Mouse (Mus musculus) hindbrain, embryonic 14.5 days (tissue): ENCODE data around the gene Wsb2. TPM values are rescaled to one million over a fixed set of nuclear protein-coding genes. Genes with fewer than 3 reads are reported as not detected.

ENCODE experiments used
- ATAC-seq: fragments of 200-750 bp; cut with Nextera tagmentation; 2 replicates; pipeline ENCODE4 v1.8.0; 2017; ENCODE audit warnings: moderate number of reproducible peaks, mild to moderate bottlenecking, moderate TSS enrichment, moderate library complexity; ENCODE audit not compliant: low FRiP score
- DNase-seq: peaks from one replicate; pipeline ENCODE4 v3.0.0-alpha.2; 2015; ENCODE audit warnings: low spot score
- H3K27ac ChIP-seq: fragments of 300-500 bp; sonication (generic); 2 replicates; pipeline ENCODE4 v1.5.1; 2014; ENCODE audit warnings: mild to moderate bottlenecking, moderate library complexity
- H3K27me3 ChIP-seq: fragments of 300-500 bp; sonication (generic); 2 replicates; pipeline ENCODE4 v1.6.1; 2014; ENCODE audit warnings: mild to moderate bottlenecking, low read length, mixed read lengths; ENCODE audit not compliant: control insufficient read depth, insufficient read depth
- H3K36me3 ChIP-seq: fragments of 300-500 bp; sonication (generic); replicated peaks from 2 replicates; pipeline ENCODE4 v1.6.1; 2014; ENCODE audit not compliant: control insufficient read depth, insufficient read depth
- H3K4me1 ChIP-seq: fragments of 300-500 bp; sonication (generic); replicated peaks from 2 replicates; pipeline ENCODE4 v1.6.1; 2014; ENCODE audit warnings: antibody characterized with exemption, low read length, mixed read lengths; ENCODE audit not compliant: control insufficient read depth, insufficient read depth
- H3K4me2 ChIP-seq: fragments of 300-500 bp; sonication (generic); replicated peaks from 2 replicates; pipeline ENCODE4 v1.6.1; 2014; ENCODE audit warnings: mild to moderate bottlenecking, moderate library complexity
- H3K4me3 ChIP-seq: fragments of 300-500 bp; sonication (generic); replicated peaks from 2 replicates; pipeline ENCODE4 v1.5.1; 2014; ENCODE audit warnings: mild to moderate bottlenecking, low read length
- H3K9ac ChIP-seq: fragments of 300-500 bp; sonication (generic); 2 replicates; pipeline ENCODE4 v1.6.1; 2014
- H3K9me3 ChIP-seq: fragments of 300-500 bp; sonication (generic); 2 replicates; pipeline ENCODE4 v1.6.1; 2016; ENCODE audit warnings: low read length; ENCODE audit not compliant: control insufficient read depth
- WGBS: fragments of 180-500 bp; shearing (Covaris S2); extraction: QIAGEN DNeasy Blood & Tissue Kit; methylation state at CpG from one replicate; pipeline ENCODE4 v1.1.7; 2014; 5-methylcytosine and 5-hydroxymethylcytosine counted together
- polyA plus RNA-seq: library from polyadenylated mRNA; unstranded; fragments of >200 nt; fragmentation: Nextera tagmentation; extraction: Ambion mirVana; gene quantifications from 2 replicates; pipeline ENCODE4 v1.2.1, GENCODE M21; 2014

Gene Wsb2
- polyA plus RNA-seq, 1 experiment from 2014 or later = 292 TPM

DNA sequence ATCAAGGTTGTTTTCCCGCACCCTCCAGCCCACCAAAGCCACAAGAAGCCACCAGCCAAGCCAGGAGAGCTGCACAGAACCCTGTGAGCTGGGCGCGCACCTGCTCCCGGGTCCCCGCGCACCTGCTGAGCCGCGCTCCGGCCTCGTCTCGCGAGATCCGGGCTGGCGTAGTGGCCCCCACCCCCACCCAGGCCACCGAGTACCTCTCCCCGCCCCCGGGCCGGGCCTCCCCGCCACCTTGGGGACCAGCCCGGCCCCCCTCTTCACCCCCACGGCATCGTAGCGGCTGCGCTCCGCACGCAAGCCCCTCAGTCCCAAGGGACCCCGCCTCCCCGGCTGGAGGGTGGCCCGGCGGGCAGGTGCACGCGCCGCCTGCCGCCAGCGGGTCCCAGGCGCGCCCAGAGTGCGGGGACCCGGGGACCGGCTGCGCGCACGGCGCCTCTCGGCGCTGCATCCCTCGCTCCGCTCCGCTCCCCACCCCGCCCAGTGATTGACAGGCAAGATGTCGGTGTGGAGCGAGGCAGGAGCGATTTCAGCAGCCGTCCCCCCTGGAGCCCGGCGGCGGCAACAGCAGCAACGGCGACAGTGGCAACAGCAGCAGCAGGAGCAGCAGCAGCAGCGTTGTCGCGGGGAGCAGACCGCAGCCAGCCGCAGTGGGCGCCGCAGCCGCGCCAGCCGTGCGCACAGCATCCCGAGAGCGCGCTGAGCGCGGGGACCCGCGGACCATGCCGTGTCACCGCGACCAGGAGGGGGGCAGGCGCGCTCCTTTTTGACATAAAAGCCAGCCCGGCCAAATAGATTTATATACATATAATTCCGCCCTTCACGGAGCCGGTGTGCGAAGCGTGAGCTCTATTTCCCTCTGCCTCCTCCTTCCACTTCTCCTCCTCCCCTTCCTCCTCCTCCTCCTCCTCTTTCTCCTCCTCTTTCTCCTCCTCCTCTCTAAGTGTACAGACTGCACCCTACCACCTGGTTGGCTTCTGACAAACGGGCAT lies 56.7 kb downstream of the Wsb2 start, which contains the start of gene Ksr2:
Ksr2 (plus strand) TSS at position 494 of the 995 bp plus-strand sequence.
- Histone ChIP-seq H3K4me1 (peaks cover 16% of the 10 kb centered on the region; the same call in 1 of the 2 replicates), H3K27ac (peak within 1 kb of the TSS; percentile 99), H3K4me2 (peak within 1 kb of the TSS; percentile 74), H3K9ac (peak within 1 kb of the TSS; percentile 86), H3K36me3 (no peaks in the 10 kb centered on the region), H3K9me3 (no peaks in the 10 kb centered on the region), H3K27me3 (no peaks in the 10 kb centered on the region), H3K4me3 (peak within 1 kb of the TSS; percentile 74)
- DNase-seq = peak; percentile 75
- ATAC-seq = peak; percentile 87
- under 1% methylated on average over 79 of the region's 89 CpGs for WGBS

DNA sequence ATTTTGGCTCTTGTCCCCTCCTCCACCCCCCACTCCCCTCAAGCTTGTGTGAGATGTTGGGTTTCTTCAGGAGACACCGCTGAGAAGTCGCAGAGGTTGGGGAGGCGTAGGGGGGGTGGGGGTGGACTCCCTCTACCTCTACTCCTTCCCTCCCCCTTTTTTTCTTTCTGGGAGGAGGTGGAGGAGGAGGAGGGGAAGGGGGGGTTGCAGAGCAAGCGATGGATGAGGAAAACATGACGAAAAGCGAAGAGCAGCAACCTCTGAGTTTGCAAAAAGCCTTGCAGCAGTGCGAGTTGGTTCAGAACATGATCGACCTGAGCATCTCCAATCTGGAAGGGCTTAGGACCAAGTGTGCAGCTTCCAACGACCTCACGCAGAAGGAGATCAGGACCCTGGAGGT lies 57.5 kb downstream of the Wsb2 start:
- Histone ChIP-seq H3K36me3 (no peaks in the 10 kb centered on the region), H3K4me1 (peaks cover 16% of the 10 kb centered on the region; the same call in 1 of the 2 replicates), H3K9ac (peak overlapping the region; percentile 86), H3K4me3 (peak overlapping the region; percentile 74), H3K4me2 (peak overlapping the region; percentile 74), H3K27me3 (no peaks in the 10 kb centered on the region), H3K9me3 (no peaks in the 10 kb centered on the region), H3K27ac (peak overlapping the region; percentile 99)
- peak; percentile 33 for DNase-seq
- under 1% methylated on average over 10 of the region's 10 CpGs for WGBS
- peak; percentile 18; the same call in 1 of the 2 replicates for ATAC-seq

DNA sequence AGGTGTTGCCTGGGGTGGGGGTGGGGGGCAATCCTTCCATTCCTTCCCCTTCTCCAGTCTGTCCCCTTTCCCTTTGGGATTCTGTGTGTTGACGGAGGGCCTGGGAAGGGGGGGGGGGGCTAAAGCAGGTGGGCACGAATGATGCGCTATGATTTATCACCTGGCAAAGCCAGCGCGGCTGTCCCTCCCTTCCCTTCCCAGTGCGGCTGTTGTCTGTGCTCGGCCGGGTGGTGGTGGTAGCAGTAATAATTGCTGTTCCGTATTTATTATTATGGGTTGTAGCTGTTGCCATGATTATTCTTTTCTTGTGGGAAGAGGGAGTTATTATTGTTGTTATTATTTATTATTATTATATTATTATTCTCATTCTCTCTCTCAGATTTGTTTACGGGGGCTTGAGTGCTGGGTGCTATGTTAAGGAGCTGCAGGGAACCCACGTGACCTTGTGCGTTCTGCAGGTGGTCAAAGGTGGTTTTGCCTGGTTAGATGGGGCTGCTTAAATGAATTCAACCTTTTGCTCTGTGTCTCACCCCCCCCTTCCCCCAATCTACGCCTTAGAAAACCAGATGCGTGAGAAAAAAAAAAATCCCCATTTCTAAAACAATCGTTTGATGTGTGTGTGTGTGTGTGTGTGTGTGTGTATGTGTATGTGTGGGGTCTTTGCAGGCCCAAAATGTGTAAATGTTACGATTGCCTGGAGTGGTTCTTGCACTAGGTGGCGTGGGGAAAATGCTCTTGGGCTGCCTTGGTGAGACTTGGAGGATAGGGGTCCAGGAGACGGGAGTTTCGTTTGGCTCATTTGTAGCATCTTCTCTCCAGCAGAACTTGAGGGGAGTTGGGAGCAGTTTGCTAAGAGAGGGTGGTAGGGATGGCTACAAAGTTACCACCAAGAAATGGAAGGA lies 58.2 kb downstream of the Wsb2 start:
- Histone ChIP-seq H3K9ac (peak overlapping the region; percentile 86), H3K27me3 (no peaks in the 10 kb centered on the region), H3K36me3 (no peaks in the 10 kb centered on the region), H3K9me3 (no peaks in the 10 kb centered on the region), H3K4me2 (peak overlapping the region; percentile 74), H3K27ac (peak overlapping the region; percentile 99), H3K4me1 (peaks cover 16% of the 10 kb centered on the region; the same call in 1 of the 2 replicates), H3K4me3 (peak overlapping the region; percentile 74)
- peak; percentile 32 for DNase-seq
- 0 out of 2 replicates have a peak, but pooled peaks have one; percentile 8 for ATAC-seq
- 18% methylated on average over 17 of the region's 19 CpGs for WGBS

DNA sequence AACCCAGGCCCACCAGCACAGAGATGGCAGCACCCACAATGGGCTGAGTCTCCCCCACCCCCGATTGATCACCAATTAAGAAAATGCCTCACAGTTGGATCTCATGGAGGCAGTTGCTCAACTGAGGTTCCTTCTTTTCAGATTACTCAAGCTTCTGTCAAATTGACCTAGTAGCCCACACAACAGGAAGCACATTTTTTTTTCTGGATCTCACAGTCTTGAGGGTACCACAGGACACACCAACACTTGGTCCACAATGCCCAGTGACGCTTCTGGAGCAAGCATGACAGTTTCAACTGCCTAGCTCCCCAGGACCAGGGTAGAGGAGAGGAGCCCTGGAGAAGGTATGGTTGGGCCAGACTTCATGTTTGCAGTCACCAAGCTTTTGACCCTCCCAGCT lies 60.3 kb downstream of the Wsb2 start:
- 81% methylated on average over 2 of the region's 2 CpGs for WGBS

More for the DNA sequence above, 60.3 kb downstream of the Wsb2 start:
- Histone ChIP-seq H3K4me3 (no peak overlapping the region), H3K27ac (no peak overlapping the region), H3K9ac (no peak overlapping the region), H3K4me1 (peaks cover 16% of the 10 kb centered on the region; the same call in 1 of the 2 replicates), H3K9me3 (no peaks in the 10 kb centered on the region), H3K4me2 (no peak overlapping the region), H3K36me3 (no peaks in the 10 kb centered on the region), H3K27me3 (no peaks in the 10 kb centered on the region)
- no peak for ATAC-seq
- DNase-seq = no peak

Other genes starting within 250 kb of the Wsb2 start
- 52.8 and 58.4 TPM in 2 replicates for gene Suds3, start 241.2 kb upstream of the Wsb2 start, polyA plus RNA-seq
- 50.4 and 62.3 TPM in 2 replicates for gene Taok3, start 237.2 kb upstream of the Wsb2 start, polyA plus RNA-seq
- 1,042 and 1,087 TPM in 2 replicates for gene Pebp1, start 69.7 kb upstream of the Wsb2 start, polyA plus RNA-seq
- gene Vsig10, start 38.2 kb upstream of the Wsb2 start, polyA plus RNA-seq = 0.75 and 1.1 TPM in 2 replicates
- 26.0 and 28.6 TPM in 2 replicates for gene Rfc5, start 31.7 kb downstream of the Wsb2 start, polyA plus RNA-seq
- gene Ksr2, start 56.7 kb downstream of the Wsb2 start, polyA plus RNA-seq = 7.5 and 8.0 TPM in 2 replicates